Mouse (Mus musculus) embryo, embryonic 11.5 days (tissue): ENCODE data around the gene Emid1.
A peak's percentile ranks its signal among the peaks of the same experiment; 100 is the strongest.

Experiments used
- DNase-seq: peaks from one replicate; pipeline ENCODE4 v3.0.0-alpha.2; 2012; ENCODE audit warnings: low read depth, low spot score

Emid1 gene

DNA sequence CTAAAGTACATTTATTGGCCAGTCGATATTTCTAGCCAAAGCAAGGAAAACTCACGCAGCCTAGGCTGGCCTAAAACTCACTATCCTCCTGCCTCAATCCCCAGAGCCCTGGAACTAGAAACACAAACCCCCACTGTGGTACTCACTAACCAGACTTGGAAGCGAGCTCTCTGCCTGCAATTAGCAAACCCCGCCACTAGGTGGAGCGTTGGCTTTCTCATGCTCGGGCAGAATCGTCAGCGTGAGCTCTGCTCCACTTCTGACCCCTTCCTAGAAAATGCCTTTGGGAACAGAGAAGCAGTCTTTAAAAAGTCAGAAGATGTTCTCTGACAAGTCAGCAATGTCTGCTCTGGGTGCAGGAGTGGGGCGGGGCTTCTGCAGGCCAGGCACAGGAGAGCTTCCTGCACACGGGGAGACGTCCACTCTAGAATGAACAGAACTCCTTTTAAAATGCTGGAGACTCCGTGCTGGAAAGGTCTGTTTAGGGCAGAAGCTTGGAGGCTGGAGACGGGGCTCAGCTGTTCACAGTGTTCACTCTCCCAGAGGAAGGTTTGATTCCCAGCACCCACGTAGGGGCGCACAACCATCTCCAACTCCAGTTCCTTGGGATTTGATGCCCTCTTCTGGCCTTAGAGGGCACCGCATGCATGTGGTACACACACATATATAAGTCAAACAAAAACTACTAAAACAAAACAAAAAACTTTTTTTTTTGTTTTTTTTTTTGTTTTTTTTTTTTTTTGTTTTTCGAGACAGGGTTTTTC, 8.8 kb upstream of the Emid1 start:
- no peak for DNase-seq

DNA sequence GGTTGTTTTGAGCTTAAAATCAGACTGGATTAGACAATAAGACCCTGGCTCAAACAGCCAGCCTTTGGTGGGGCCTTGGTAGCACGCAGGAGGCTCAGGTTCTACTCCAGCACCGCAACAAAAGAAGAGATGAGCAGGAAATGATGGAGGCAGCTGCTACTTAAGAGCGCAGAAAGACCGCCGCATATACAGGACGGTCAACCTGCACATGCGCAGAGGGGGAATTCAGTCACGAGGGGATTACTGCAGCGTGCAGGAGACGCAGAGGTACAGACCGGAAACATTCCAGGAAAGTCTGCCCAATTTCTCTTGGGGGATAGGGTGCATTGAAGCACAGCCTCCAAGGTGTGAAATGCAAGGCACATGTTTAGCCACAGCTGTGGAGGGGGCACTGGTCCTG, 6.0 kb upstream of the Emid1 start:
- no peak for DNase-seq

- DNase-seq = no peak
These were observed 3.1 kb upstream of the Emid1 start for GRCm38 (mm10) chr11:5154961-5155805.

DNA sequence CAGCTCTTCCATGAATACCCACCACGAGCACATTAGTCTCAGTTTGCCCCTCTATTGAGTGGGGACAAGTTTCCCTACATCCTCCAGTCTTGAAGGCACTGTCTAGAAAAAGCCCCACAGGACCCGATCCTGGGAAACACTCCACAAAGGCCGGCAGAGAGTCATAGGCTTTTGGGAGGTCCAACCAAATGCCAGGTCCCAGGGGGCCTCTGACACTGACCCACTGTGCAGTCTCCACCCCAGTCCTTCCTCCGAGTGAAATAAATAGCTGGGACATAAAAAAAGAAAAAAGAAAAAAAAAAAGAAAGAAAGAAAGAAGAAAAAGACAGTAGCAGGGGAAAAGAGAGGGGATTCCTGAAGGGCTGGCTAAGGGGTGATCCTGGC, 818 bp downstream of the Emid1 start:
- DNase-seq = no peak

DNA sequence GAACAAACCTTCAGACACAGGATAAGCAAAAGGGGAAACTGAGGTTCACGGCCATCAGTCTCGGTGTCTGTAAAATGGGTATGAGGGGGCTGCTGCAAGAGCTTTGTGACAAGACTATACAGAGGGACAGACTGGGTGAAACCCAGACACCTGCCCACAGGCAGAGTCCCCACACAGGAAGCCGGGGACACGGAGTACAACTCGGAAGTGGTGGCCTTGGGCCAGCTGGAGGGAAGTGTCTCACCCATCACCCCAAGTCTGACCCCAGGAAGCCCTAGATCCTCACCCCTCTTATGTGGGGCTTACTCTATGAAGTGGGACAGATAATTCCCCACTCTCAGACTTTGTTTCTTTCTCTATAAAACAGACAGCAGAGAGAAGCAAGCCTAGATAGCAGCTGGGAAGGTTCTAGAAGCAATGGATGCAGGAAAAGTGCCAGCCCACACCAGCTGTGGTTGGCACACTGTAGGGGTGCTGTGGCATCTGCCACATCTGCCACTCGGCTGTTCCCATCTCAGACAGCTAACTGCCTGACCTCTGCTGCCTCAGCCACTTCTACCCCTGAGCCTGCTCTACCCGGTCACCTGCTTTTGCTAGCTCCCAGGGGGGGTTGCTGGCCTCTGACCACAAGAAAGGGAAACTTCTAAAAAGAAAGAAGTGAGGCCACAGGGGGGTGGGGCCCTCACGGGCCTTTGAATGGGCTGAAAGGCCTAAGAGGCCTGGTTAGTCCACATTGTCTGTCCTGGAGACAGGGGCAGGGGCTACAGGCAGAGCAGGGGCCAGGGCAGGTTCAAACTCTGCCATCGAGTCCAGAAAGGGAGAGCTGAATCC, 1.4 kb downstream of the Emid1 start:
- no peak for DNase-seq

GRCm38 (mm10) chr11:5149955-5150354, 2.1 kb downstream of the Emid1 start:
- DNase-seq = no peak

DNA sequence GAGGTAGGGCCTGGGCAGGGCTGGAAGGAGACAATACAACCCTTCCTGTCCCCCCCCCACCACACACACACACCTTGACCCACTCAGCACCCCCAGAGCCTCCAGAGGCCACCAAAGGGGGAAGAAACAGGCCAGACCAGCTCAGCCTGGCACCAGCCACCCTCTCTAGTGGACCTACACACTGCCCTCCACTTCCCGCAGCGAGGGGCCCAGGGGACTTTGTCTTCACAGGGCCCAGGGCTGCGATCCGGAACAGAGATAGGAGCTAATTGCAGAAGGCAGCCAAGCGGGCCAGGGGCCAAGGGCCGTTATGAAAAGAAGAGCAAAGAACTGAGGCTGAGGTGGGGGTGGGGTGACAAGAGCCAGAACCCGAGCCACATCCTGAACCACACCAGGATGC, 2.8 kb downstream of the Emid1 start:
- DNase-seq = no peak

GRCm38 (mm10) chr11:5145600-5145999, 6.5 kb downstream of the Emid1 start:
- DNase-seq = no peak

DNA sequence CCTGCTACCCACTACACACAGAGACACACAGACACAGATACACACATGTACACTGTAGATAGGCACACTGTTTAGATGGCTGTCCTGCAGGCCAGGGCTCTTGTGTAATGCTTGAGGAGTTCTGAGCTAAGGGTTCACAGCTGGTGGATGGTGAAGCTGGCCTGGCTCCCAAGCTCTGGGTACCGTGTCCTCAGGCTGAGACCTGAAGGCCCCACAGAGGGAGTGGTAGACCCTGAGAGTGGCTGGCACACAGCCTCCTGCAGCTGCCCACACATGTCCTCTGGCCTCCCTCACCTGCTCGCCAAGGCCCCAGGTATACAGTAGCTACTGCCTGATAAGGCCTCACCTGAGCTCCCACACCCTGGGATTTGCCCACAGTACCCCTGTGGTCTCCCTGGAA, 10.1 kb downstream of the Emid1 start:
- no peak for DNase-seq

GRCm38 (mm10) chr11:5141252-5141651, 10.8 kb downstream of the Emid1 start:
- no peak for DNase-seq

GRCm38 (mm10) chr11:5140619-5141018, 11.4 kb downstream of the Emid1 start:
- DNase-seq = no peak

DNA sequence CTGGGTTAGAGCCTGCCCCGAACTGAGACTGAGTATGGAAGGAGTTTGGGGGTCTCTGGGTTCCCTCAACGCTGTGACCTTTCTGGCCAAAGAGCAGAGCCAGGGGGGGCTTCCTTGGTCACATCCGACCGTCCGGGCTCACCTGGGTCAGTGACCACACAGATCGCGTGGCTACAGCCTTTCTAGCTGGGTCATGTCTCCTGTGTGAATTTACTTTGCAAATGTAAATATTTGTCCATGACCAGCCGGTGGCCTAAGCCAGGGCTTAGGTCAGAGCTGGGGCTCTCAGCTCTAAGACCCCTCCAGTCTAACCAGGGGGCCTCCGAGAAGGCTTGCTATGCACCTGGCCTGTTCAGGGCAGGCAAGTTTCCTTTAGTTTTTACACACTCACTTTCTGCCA, 12.7 kb downstream of the Emid1 start:
- no peak for DNase-seq

- DNase-seq = no peak
These were observed 13.4 kb downstream of the Emid1 start for GRCm38 (mm10) chr11:5138642-5139041.

DNA sequence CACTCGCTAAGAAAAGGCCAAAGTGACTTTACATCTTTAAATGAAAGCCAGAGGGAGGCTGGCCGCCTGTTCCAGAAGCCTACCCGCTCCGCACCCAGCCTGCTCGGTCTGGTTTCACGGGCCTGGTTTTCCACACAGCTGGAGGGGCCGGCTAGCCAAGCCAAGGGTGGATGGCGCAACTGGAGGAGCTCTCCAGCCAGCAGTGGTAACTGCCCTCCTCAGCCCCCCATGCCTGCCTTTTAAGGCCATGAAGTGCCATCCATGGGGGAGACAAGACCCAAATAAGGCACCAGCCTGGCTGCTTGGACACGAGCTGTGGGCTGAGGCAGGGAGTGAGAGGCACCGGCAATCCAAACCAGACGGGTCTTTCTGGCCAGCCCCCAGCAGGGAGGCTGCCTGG, 16.1 kb downstream of the Emid1 start:
- DNase-seq = no peak

DNA sequence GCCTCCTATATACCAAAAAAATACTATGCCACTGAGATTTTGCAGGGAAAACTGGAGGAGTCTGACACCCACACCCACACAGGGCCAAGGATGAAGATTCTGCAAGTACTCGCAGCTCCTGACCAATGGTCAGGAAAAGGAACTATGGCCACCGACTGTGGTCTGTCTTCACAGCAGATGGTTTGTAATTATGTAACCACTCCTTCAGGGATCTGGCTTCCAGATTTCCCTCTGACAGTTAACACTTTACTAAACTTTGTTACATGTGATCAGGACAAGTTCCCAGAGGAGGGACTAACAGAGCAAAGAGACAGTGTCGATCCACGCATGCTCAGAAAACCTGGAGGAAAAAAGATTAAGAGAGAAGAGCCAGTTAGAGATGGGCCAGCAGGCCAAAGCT, 19.3 kb downstream of the Emid1 start:
- no peak for DNase-seq

DNA sequence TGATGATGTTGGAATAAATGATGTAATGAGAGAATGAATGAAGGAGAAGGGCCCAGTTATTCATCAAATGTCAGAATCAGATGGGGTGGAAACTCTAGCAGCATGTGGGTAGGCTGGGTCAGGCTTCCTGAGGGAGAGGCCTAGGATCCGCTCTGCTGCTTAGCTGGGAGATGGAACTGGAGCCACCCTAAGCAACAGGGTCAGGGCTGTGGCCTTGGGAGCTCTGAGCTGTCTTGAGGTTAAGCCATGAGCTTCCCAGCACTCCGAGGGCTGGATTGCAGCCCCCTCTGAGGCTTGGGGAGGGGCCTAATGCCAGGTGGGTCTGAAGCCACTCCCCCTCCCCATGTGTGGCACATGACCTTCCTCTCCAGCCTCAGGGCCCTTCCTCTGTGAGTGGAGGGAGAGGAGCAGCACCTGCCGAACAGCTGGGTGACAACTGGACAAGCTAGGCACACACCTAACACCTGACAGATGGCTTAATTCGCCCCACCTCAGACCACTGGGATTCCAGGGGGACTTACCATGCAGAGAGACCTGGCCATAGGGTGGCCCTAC, 21.9 kb downstream of the Emid1 start:
- no peak for DNase-seq

GRCm38 (mm10) chr11:5129035-5129480, 23.0 kb downstream of the Emid1 start:
- DNase-seq = no peak

DNA sequence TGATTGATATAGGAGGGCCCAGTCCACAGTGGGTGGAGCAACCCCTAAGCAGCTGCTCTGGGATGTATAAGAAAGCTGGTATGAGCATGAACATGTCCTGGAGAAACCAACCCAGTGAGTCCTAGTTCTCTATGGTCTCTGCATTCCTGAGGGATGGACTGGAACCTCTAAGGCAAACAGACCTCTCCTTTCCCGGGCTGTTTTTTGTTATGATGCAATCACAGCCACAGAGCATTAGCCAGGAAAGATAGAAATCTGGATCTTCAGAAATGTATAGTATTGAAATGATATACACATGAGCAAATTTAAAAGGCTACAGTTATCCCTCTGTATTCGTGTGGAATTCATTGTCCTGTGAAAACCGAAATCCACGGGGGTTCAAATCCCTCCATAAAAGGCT, 26.3 kb downstream of the Emid1 start:
- DNase-seq = no peak

DNA sequence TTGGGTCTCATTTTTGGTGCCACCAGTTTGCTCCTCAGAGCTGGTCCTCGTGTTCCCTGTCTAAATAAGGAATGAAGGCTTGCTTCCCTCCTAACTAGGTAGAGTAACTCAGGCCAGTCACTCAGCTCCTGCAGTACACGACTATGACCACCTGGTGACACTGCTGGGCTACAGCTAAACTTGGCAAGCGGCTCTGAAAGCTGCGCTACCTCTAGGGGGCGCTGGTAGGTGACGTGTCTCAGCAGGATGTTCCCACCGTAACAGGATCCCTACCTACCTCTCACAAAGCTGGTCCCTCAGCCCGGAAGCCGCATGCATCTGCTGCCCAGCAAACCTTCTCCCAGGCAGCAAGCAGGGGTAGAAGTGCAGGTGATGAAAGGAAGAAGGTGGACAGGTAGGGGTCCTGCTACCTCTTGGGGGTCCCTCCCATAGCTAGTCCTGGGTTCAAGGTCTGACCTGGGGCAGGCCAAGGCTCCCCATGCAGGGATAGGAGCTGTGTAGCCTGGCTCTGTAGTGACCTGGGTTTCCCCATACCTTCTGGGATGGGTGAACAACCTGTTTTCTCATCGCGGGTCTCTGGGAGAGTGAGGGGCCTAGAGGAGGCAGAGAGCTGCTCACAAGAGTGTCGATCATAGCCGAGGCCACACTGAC, 37.0 kb downstream of the Emid1 start:
- DNase-seq = peak; percentile 81

DNA sequence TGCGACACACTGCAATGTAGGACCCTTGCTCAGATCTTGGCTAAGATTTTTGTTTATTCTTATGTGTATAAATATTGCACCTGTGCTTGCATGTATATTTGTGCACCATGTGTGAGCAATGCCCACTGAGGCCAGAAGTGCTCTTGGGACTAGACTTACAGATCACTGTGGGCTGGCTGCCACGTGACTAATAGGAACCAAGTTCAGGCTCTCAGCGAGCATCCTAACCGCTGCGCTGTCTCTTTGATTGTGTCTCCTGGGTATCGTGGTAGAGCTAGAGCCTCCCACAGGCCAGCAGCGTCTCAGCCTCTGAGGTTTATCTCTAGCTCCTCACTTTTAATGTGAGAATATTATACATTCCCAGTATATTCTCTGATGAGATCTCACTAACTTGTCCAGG, 38.4 kb downstream of the Emid1 start:
- DNase-seq = no peak

- DNase-seq = no peak
These were observed 42.6 kb downstream of the Emid1 start for GRCm38 (mm10) chr11:5109441-5109840.
